Comparison of ENCODE assay signal across 8 mouse cellular contexts in the genomic region with DNA sequence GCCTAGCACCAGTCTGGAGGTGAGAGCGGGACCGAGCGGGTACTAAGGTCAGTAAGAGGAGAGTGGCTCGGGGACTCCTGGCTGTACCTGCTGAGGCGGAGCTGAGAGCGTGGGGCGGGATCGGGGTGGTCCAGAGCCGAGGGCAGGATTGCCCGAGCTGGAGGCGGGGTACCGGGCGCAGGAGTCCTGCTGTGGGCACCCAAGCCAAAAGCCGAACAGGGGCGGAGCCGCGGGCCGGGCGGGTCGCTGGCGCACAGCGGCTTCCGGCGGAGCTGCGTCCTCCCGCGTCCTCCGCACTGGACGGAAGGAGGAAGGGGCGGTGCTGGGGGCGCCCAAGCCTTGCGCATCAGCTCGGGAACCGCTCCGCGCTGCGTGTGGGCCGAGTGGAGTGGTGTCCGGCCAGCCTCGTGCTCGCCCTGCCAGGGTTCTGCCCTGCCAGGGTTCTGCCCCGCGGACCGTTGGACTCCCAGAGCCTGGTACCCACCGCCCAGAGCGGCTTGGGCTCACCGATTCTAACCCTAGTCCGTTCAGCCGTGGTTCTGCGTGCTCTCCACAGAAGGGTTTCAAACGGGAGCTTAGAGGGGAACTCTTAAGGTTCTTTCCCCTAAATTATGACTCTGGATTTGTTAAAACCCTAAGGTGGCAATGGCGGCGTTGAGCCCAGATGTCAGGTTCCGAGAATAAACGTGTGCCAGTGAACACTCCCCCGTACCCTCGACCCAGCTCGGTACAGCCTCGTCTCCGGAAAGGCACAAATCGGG. TPM values are rescaled to one million over a fixed set of nuclear protein-coding genes. Genes with fewer than 3 reads are reported as not detected.
DNase-seq lines count a peak whose midpoint lies in the region; ATAC-seq and TF ChIP-seq lines count a peak whose summit lies in the region.

A gene (minus strand): TSS at position 262 of the 761 bp plus-strand sequence.

- ATAC-seq in activated CD4-positive, CD25-positive, alpha-beta regulatory T cell, adult 4 months = peak; percentile 96
- ATAC-seq in megakaryocyte progenitor cell, adult 5-6 weeks (replicated peaks; ENCODE audit: poor library complexity) = peak; percentile 83

- peaks cover 2% of the 10 kb centered on the region; the same call in 1 of the 2 replicates for H3K4me1 ChIP-seq in cortical plate, adult 2 months (ENCODE audit: control insufficient read depth, insufficient read depth, low read length)

- peak; percentile 83 for TF ChIP-seq POLR2A in cortical plate, adult 2 months (IDR thresholded peaks at IDR 0.05; ENCODE audit: extremely low read depth, insufficient read depth, low read length)

- peak within 1 kb of the TSS; percentile 99 for H3K4me3 ChIP-seq in cortical plate, adult 2 months (ENCODE audit: insufficient read depth, low read length)

- TF ChIP-seq CTCF in cortical plate, adult 2 months (IDR thresholded peaks at IDR 0.05; ENCODE audit: extremely low read depth, insufficient read depth, low read length) = no peak

- peak within 1 kb of the TSS; percentile 88 for H3K27ac ChIP-seq in cortical plate, adult 2 months (ENCODE audit: insufficient read depth, low read length)

- DNase-seq in gastrocnemius, postnatal 10 days = peak; percentile 92
- DNase-seq in induced T-regulatory cell, adult 2 months (ENCODE audit: low read depth) = peak; percentile 90
- peak; percentile 71 to 87 for DNase-seq in left cerebral cortex, adult 9 months (ENCODE audit: low spot score in 2 of 2)
- DNase-seq in right cerebral cortex, postnatal 14 days = peak; percentile 88
- peak; percentile 93 to 96 for DNase-seq in urinary bladder, postnatal 36 days (ENCODE audit: low spot score in 2 of 2)

RNA-seq across cellular contexts. Expression of the gene that starts here (rescaled TPM):
- polyA plus RNA-seq in activated CD4-positive, CD25-positive, alpha-beta regulatory T cell, adult 4 months (2017; shearing (Covaris generic)) = 10 to 100 TPM; 47.4 to 51.6 TPM
- polyA plus RNA-seq in cortical plate, adult 2 months (2012; rRNA removed) = 61.2 and 61.3 TPM in 2 replicates
- 10 to 100 TPM; 32.4 to 33.1 TPM for total RNA-seq in gastrocnemius, postnatal 10 days (2021)
- total RNA-seq in megakaryocyte progenitor cell, adult 5-6 weeks (2015) = 22.9 and 23.5 TPM in 2 replicates
- total RNA-seq in megakaryocyte progenitor cell, adult 5-6 weeks (2017) = 14.9 and 16.0 TPM in 2 replicates

Comparison
In these comparisons a context has a peak if more than half of its experiments do, and no peak if none do; other contexts are left out.
1. Peak in every context shown above with its lines: DNase-seq, ATAC-seq, H3K4me3 ChIP-seq and H3K27ac ChIP-seq.